Mouse (Mus musculus) monocyte, adult 5-6 weeks (primary cell): ENCODE measurements around the gene Nhlrc2. TPM values are rescaled to one million over a fixed set of nuclear protein-coding genes. Genes with fewer than 3 reads are reported as not detected.

Experiments
- ATAC-seq: fragments of 153-309, 156-312 bp; replicated peaks from 2 replicates; pipeline ENCODE4 v1.8.0; 2017; ENCODE audit warnings: mild to moderate bottlenecking; ENCODE audit not compliant: low TSS enrichment, insufficient number of reproducible peaks, severe bottlenecking, poor library complexity, low FRiP score
- total RNA-seq: library from RNA; stranded (forward); fragments of 200-1000, 200-491, 200-594 nt; gene quantifications from 3 replicates; pipeline ENCODE4 v1.2.3, GENCODE M21; 2017

Gene Nhlrc2
- total RNA-seq, 1 experiment from 2014 or later: 25.3 TPM

- peak; percentile 87 for ATAC-seq
These were observed 7.9 kb downstream of the Nhlrc2 start for GRCm38 (mm10) chr19:56555972-56556371.

- ATAC-seq: no peak
These were observed 14.5 kb downstream of the Nhlrc2 start for GRCm38 (mm10) chr19:56562433-56563138.

DNA sequence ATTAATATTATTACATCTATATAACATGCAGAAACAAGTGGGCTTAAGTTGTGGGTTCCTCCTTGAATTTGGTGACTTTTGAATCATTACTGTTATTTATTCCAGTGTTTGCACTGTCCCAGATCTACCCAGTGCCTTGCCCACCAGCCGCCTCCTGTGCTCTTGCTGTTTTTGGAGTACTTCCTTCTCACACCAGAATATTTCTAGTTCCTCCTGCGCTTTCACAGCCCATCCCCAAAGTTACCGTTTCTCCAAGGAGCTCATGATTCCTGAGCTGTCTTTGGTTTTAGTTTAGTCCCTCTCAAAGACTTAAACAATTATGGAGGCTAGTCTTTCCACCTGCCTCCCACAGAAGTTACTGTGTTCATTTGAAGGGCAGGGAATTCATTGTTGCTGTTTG lies 15.4 kb downstream of the Nhlrc2 start:
- ATAC-seq: no peak

DNA sequence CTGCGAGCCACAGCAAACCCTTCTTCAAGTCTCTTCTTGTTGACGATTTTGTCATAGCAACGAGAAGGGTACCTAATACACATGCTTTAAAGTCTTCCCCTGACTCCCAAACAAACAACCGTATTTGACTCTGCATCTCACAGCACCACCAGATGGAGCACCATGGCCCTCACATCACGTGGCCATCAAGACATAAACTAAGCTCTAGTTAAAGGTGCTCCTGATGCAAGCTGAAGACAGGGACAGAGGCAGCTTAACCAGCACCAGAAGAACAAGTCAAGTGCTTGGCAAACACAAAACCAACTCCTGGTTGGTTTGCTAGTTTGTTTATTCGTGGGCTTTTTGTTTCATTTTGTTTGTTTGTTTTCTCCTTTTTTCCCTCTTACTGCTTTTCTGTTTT lies 17.3 kb downstream of the Nhlrc2 start:
- ATAC-seq: 0 out of 2 replicates have a peak, but pooled peaks have one; percentile 19

- peak; percentile 90 for ATAC-seq
These were observed 18.0 kb downstream of the Nhlrc2 start for GRCm38 (mm10) chr19:56566041-56566440.

DNA sequence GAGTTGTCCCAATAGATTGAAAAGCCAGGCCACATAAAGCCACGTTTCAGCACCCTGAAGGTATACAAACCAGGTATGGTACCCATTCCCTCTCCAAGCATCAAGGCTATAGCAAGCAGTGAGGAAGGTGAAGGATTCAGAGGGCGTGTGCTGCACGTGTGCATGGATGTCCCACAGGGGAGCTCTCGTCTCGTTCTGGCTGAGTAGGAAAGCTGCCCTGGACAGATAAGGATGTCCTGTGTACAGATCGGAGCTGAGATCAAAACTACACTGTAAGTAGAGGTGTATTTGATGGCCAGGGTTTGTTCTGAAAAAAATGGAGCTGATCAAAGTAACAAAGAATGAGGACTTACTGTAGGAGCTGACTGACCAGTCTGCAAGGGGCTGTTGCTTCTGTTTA lies 18.9 kb downstream of the Nhlrc2 start:
- no peak for ATAC-seq

- no peak for ATAC-seq
These were observed 22.7 kb downstream of the Nhlrc2 start for GRCm38 (mm10) chr19:56570781-56571180.

DNA sequence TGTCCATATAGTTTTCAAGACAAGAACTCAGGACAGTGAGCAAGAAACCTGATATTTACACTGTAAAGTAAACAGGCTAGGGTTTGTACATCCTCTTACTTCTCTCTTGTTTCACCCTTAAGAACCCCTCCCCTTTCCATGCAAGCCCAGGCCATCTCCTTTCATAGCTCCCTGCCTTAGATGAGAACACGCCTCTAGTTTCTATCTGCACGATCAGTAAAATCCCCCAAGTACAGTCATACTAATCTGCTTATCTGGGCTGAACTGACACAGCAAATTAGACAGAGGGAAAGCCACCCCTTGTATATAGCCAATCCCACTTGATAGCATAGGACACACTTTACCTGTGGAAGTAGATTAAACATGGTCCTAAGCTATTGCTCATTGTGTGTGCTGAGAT lies 23.2 kb downstream of the Nhlrc2 start:
- no peak for ATAC-seq

- no peak for ATAC-seq
These were observed 23.9 kb downstream of the Nhlrc2 start for GRCm38 (mm10) chr19:56571913-56572312.

DNA sequence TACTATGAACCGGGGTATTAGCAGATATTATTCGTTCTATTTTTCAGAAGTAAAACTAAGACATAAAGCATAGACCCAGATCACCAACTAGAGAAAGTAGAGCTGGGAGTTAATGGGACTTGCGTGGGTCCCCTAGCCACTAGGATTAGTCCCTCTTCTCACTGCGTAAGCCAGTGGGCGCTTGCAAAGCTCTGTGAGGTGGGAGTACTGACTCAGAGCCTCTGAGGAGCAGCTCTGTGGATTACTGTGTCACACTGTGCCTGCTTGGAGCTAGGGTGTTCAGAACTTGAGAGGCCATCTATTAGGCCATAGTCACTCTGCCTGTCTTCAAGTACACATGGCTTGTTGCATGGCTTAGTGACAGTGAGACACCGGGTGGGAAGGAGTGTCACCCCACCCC lies 25.1 kb downstream of the Nhlrc2 start:
- no peak for ATAC-seq

- no peak for ATAC-seq
These were observed 29.7 kb downstream of the Nhlrc2 start for GRCm38 (mm10) chr19:56577801-56578200.

DNA sequence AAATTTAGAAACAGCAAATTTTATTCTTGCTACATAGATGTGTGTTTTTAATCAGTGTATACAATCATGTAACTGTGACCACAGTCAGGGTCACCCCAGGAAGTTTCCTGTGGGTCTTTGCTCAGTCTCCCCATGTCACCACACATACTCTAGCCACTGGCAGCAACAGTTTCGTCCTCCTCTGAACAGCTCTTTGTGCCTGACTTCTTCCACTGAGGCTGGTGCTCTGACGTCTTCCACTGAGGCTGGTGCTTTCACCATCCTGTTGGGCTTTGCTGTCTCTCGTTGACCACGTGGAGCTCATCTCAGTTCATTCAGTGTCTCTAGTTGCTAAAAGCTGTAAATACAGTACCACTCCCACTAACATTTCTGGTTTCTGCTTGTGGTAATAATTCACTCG lies 33.9 kb downstream of the Nhlrc2 start:
- ATAC-seq: no peak

DNA sequence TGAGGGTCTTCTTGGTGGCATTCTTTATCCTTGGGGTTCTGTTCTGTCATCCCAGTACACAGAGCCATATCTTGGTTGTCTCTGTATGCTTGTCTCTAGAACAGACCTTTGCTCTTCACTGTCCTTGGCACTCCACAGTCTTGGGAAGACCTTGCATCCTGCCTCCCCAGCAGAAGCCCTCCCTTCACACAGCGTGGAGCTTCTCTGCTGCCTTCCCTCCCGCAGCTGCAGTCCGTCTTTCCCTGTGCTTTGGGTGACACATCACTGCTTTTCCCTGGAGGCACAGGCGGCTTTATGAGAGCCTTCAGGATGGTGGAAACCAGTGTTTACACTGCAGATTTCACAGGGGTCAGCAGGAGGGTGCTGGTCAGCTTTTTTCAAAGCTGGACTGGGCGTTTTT lies 35.7 kb downstream of the Nhlrc2 start:
- no peak for ATAC-seq

DNA sequence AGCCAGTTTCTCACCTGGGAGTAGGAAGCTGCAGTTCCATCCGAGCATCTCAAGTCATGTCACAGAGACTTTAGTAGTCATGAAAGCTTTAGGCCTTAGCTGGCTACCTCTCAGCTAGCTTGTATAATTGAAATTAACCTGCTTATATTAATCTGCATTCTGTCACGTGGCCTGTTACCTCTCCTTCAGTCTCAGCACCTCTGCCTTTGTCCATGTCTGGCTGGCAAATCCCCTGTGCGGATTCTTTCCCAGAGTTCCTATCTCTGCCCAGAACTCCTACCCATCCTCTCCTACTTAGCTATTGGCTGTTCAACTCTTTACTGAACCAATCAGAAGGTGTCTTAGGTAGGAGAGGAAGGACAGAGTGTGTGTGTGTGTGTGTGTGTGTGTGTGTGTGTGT lies 36.2 kb downstream of the Nhlrc2 start:
- ATAC-seq: no peak

DNA sequence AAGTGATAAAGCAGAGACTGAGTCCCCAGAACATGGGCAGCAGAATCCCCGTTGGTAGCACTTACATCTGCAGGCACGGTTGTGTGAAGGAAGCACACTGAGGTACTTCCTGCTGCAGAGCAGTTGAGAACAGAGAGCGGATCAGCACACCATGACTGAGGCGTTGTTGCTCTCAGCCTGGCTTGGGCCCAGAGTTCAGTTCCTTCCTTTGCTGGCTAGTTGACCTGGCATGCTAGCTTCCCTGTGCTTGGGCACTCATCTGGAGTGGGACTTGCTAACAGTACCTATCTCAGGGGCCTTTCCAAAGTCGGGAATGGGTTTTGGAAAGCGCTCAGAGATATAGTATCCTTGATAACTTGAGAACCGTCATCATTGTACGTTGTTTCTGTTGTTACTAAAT lies 38.3 kb downstream of the Nhlrc2 start:
- ATAC-seq: no peak

GRCm38 (mm10) chr19:56588205-56588626 lies 40.2 kb downstream of the Nhlrc2 start:
- peak; percentile 36 for ATAC-seq

DNA sequence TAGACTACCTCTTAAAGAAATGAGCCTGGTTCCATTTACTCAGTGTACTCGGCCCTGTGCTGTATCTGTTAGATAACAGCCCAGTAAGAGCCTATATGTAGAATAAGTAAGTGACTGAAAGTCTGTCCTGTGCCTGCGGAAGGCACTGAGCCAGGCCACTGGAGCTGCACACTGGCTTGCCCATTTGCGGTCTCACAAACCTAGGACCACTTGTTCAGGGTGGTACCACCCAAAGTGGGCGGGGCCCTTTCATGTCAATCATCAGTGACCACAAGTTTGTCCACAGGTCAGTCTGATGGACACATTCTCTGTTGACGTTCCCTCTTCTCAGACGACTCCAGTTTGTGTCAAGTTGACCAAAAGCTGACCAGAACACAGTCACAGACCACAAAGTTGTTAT lies 40.9 kb downstream of the Nhlrc2 start:
- no peak for ATAC-seq

- no peak for ATAC-seq
These were observed 41.4 kb downstream of the Nhlrc2 start for GRCm38 (mm10) chr19:56589455-56589854.

DNA sequence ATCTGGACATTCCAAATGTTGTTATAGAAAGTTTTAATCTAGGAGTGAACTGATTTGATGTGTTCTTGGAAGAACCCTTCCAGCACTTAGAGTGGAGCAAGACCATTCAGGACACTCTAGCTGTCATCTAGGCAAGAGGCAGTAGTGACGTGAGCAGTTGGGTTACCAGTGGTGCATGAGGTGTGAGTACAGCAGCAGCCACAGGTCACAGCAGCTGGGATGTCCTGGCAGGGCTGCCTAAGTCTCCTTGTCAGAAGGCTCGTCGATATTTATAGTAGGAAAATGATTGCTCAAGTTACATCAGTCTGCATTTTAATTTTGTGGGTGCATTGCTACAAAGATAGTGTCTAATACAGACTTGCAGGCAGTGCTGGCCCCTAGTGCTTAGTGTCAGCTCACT lies 42.2 kb downstream of the Nhlrc2 start:
- ATAC-seq: no peak

DNA sequence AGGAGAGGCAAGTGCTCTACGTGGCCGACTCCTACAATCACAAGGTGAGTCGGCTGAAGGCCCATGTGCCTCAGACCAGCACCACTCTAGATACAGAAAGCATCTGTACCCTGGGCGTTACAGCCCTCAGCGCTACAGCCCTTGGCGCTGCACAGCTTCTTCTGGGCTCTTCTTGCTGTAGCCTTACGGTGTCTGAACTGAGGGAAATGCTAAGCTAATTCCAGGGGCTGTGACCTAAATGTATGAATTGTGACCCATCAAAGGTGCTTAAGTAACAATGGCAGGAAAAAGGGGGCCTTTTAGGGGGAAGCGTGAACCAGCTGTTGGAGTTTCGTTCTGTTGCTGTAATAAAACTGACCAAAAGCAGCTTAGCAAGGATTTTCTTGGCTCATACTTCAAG lies 44.4 kb downstream of the Nhlrc2 start:
- no peak for ATAC-seq

DNA sequence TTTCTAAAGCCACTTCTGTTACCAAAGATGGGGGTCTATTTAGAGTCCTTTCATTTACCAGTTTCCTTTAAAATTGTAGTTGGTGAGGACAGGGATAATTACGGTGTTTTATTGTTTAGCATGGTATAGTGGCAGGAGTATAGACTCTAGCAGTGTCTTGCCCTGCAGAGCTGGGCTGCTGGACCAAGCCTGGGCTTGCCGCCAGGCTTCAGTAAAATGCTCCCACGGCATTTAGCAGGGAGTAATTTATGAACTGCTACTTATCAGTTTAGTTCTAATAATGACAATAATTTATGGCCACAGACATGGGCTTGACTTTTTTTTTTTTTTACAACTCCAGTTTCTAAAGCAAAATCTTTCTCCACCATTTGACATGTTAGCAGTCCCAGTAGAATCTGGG lies 51.9 kb downstream of the Nhlrc2 start:
- no peak for ATAC-seq
